Mouse (Mus musculus): ENCODE measurements around the gene Mylk4.

Gene Mylk4

GRCm38 (mm10) chr13:32783816-32784215 lies at the start of gene Mylk4:
Mylk4 (minus strand) TSS chr13:32783954.
- DNase-seq (ENCODE audit: low read depth, low spot score): no peak

GRCm38 (mm10) chr13:32833237-32833636 lies 49.5 kb upstream of the Mylk4 start:
- peak; percentile 59 for DNase-seq (ENCODE audit: low read depth, low spot score)

- no peak for DNase-seq (ENCODE audit: low read depth, low spot score)
Observed at GRCm38 (mm10) chr13:32832776-32833175, 49.0 kb upstream of the Mylk4 start.

- DNase-seq (ENCODE audit: low read depth, low spot score): no peak
Observed at GRCm38 (mm10) chr13:32831505-32832273, 47.9 kb upstream of the Mylk4 start.

GRCm38 (mm10) chr13:32828886-32829285 lies 45.1 kb upstream of the Mylk4 start:
- DNase-seq (ENCODE audit: low read depth, low spot score): no peak

GRCm38 (mm10) chr13:32827951-32828350 lies 44.2 kb upstream of the Mylk4 start:
- no peak for DNase-seq (ENCODE audit: low read depth, low spot score)

- DNase-seq (ENCODE audit: low read depth, low spot score): no peak
Observed at GRCm38 (mm10) chr13:32827111-32827822, 43.5 kb upstream of the Mylk4 start.

GRCm38 (mm10) chr13:32825546-32825945 lies 41.8 kb upstream of the Mylk4 start:
- no peak for DNase-seq (ENCODE audit: low read depth, low spot score)

- DNase-seq (ENCODE audit: low read depth, low spot score): no peak
Observed at GRCm38 (mm10) chr13:32824377-32825330, 40.9 kb upstream of the Mylk4 start.

GRCm38 (mm10) chr13:32823126-32823525 lies 39.4 kb upstream of the Mylk4 start:
- no peak for DNase-seq (ENCODE audit: low read depth, low spot score)

GRCm38 (mm10) chr13:32821671-32822070 lies 37.9 kb upstream of the Mylk4 start:
- no peak for DNase-seq (ENCODE audit: low read depth, low spot score)

- DNase-seq (ENCODE audit: low read depth, low spot score): no peak
Observed at GRCm38 (mm10) chr13:32819926-32820325, 36.2 kb upstream of the Mylk4 start.

- no peak for DNase-seq (ENCODE audit: low read depth, low spot score)
Observed at GRCm38 (mm10) chr13:32819241-32819640, 35.5 kb upstream of the Mylk4 start.

- DNase-seq (ENCODE audit: low read depth, low spot score): no peak
Observed at GRCm38 (mm10) chr13:32807624-32808023, 23.9 kb upstream of the Mylk4 start.

GRCm38 (mm10) chr13:32806820-32807219 lies 23.1 kb upstream of the Mylk4 start:
- DNase-seq (ENCODE audit: low read depth, low spot score): no peak

GRCm38 (mm10) chr13:32803701-32804345 lies 20.1 kb upstream of the Mylk4 start:
- DNase-seq (ENCODE audit: low read depth, low spot score): no peak

- DNase-seq (ENCODE audit: low read depth, low spot score): peak; percentile 26
Observed at GRCm38 (mm10) chr13:32802259-32803081, 18.7 kb upstream of the Mylk4 start, which contains the start of gene D930007J09Rik. D930007J09Rik (minus strand) TSS chr13:32802849.

GRCm38 (mm10) chr13:32801693-32802221 lies 18.0 kb upstream of the Mylk4 start, which contains the start of gene Wrnip1:
Wrnip1 (plus strand) TSS chr13:32802038.
- peak; percentile 100 for DNase-seq (ENCODE audit: low read depth, low spot score)

GRCm38 (mm10) chr13:32800859-32801258 lies 17.1 kb upstream of the Mylk4 start:
- DNase-seq (ENCODE audit: low read depth, low spot score): no peak

- DNase-seq (ENCODE audit: low read depth, low spot score): no peak
Observed at GRCm38 (mm10) chr13:32799131-32799530, 15.4 kb upstream of the Mylk4 start.
